Mouse (Mus musculus): ENCODE results near the gene Leng8.

Gene Leng8

DNA sequence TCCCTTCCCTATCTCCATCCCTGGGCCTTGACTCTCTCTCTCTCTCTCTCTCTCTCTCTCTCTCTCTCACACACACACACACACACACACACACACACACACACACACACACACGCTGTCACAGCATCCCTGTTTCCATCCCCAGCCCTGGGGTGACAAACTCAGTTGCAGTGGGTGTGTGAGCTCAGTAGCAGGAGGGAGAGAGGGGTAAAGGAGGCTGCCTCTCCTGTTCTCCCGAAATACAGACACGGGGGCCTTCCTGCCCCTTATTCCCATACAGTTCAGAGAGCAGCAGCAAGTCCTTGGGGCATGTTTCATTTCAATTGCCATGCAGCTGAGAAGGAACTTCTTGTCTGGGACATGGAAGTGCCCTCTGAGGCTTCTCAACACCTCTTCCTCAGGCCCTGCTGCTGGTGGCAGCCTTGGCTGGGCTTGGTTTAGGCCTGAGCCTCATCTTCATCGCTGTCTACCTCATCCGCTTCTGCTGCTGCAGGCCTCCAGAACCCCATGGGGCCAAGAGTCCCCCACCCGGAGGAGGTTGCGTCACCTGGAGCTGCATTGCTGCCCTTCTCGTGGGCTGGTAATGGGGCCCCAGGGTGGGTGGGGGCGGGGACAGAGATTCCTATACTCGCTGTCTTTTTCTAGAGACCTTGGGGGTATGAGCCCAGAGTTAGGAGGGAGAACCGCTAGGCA is 14.6 kb upstream of the Leng8 start:
- no peak for TF ChIP-seq GATA4 (IDR thresholded peaks at IDR 0.05; ENCODE audit: insufficient replicate concordance, low read length)

DNA sequence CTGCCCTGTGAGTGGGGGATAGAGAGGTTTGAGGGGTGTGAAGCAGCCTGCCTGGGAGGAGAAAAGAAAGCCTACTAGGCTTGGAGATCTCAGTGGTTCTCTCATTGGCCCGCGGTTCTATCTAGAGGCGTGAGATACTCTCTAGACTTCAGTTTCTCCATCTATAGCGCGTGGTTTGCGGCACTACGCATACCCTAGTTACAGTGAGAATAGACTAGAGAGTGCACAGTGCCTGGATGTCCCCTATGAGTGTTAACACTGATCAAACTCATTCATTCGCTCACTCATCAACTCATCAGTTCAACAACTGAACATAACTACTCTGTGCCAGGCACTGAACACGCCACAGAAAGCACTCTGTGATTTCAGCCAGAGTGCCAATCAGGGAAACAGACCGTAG is 14.1 kb upstream of the Leng8 start:
- TF ChIP-seq GATA4 (IDR thresholded peaks at IDR 0.05; ENCODE audit: insufficient replicate concordance, low read length): no peak

DNA sequence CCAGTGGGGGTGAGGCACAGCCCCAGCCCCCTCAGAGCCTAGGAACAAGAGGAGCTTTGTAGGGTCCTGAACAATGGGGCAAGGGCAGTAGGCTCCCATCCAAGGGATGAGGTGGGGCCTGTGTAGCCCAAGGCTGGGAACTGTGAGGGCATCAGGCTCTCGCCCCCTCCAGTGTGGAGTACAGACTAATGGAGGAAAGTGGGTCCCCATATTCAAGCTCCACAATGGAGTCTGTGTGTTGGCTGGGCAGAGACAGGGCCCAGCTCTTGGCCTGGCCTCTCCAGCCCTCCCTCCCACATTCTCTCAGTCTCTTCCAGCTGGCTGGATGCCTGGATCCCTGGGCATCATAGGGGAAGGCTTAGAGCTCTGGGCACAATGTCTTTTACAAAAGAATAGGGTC is 13.1 kb upstream of the Leng8 start:
- TF ChIP-seq GATA4 (IDR thresholded peaks at IDR 0.05; ENCODE audit: insufficient replicate concordance, low read length): no peak

DNA sequence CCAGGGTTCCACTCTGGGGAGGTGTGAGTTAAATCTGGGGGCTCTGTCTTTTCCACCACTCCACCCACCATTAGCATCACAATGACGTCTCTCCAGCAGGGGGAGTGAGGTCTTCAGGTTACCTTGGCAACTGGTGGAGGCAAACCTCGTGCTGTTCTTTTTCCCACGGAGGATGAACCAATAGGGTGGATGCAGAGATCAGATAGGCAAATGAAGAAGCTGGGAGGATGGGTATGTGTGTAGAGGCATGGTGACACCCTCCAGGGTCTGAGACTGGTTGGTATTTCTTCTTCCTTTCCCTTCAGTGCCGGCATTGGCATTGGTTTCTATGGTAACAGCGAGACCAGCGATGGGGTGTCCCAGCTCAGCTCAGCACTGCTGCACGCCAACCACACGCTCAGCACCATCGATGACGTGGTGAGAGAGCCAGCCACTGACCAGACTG is 12.5 kb upstream of the Leng8 start:
- TF ChIP-seq GATA4 (IDR thresholded peaks at IDR 0.05; ENCODE audit: insufficient replicate concordance, low read length): no peak

DNA sequence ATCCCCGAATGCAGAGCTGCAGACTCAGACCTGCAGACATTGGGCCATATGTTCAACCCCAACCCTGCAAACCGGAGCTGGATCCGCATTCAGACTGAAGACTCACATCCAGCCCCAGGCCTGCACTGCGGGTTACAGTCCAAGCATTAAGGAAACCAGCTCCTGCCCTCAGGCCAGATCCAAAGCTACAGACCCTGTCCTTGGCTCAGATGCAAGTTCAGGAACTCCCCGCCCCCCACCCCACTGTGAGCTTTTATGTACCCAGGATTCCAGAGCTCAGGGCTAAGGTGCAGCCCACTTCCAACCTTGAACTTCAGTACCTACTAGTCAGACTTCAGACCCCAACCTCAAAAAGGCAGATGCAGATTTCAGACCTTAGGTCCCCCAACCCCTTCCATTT is 12.0 kb upstream of the Leng8 start:
- no peak for TF ChIP-seq GATA4 (IDR thresholded peaks at IDR 0.05; ENCODE audit: insufficient replicate concordance, low read length)

DNA sequence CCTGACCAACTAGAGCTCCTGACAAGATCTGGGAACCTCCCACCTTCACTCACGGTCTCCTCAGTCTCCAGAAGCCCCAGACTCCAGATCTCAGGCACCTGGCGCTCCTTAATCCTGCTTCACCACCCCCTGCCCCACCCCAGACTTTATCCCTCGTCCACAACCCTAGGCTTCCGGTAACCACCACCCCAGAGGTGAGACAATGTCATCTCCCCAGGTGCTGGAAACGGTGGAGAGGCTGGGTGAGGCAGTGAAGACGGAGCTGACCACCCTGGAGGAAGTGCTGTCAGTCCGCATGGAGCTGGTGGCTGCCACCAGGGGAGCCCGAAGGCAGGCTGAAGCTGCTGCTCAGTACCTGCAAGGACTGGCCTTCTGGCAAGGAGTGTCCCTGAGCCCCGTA is 11.5 kb upstream of the Leng8 start:
- no peak for TF ChIP-seq GATA4 (IDR thresholded peaks at IDR 0.05; ENCODE audit: insufficient replicate concordance, low read length)

DNA sequence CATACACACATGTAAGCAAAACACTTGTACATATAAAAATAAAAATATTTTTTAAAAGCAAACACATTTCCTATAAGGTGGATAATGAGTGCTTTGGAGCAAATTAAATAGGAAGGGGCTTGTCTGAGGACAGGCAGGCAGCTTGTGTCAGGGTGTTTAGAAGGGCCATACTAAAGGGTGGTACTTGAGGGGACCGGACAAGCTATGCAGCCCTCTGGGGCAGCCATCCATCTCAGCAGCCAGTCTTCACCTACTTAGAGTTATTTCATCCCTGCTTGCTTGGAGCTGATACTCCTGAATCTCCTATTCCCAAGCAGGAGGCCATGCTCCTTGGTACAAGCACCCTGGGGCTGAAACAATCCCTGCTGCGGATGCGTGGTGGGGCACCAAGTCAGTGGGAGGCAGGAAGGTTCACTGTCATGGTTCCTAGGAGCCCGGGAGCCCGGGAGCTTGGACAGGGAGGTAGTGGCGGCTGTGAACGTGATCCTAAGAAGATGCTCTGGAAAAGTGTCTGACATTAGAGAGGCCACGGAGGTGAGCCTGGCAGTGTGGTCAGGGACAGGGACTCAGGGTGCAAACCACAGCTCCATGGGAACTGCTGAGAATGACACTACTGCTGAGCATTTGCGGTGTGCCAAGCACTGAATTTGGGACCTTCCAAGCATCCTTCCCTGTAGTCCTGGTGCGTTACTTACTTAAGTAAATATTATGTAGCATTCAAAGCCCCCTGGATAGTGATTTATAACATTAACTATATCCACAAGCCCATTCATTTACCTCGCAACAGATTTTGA is 9.7 kb upstream of the Leng8 start:
- no peak for TF ChIP-seq GATA4 (IDR thresholded peaks at IDR 0.05; ENCODE audit: insufficient replicate concordance, low read length)

DNA sequence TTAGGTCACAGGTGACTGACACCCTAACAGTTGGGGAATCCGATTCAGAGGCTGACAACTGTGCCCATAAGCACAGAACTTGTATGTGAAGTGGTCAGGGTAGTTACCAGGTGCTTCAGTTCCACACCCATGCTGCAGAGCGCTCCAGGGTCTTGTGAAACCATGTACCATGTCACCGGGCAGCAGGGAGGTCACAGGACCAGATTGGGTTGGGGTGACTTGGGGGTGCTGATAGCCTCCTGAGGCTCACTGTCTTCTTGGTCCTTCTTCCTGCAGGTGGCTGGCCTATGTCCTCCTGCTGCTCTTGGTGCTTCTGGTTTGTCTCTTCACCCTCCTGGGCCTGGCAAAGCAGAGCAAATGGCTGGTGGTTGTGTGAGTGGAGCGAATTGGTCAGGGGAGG is 8.9 kb upstream of the Leng8 start:
- TF ChIP-seq GATA4 (IDR thresholded peaks at IDR 0.05; ENCODE audit: insufficient replicate concordance, low read length): no peak

DNA sequence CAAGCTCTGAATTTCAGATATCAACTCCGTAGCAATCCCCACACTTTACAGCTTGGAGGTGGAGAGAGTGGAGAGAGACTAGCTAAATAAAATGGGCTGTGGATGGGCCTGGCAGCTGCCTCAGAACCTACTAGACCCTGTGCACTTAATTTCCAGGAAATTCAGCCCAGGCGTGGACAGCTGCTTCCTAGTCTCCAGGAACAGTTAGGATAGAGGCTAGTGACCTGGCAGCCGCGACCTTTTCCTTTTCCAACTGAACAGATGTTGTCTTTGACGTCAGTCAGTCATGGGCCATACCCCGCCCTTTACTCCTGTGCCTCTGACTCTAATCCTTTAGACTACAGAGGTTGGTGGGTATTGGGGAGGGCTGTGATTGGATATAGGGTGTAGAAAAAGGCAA is 8.0 kb upstream of the Leng8 start:
- TF ChIP-seq GATA4 (IDR thresholded peaks at IDR 0.05; ENCODE audit: insufficient replicate concordance, low read length): no peak

DNA sequence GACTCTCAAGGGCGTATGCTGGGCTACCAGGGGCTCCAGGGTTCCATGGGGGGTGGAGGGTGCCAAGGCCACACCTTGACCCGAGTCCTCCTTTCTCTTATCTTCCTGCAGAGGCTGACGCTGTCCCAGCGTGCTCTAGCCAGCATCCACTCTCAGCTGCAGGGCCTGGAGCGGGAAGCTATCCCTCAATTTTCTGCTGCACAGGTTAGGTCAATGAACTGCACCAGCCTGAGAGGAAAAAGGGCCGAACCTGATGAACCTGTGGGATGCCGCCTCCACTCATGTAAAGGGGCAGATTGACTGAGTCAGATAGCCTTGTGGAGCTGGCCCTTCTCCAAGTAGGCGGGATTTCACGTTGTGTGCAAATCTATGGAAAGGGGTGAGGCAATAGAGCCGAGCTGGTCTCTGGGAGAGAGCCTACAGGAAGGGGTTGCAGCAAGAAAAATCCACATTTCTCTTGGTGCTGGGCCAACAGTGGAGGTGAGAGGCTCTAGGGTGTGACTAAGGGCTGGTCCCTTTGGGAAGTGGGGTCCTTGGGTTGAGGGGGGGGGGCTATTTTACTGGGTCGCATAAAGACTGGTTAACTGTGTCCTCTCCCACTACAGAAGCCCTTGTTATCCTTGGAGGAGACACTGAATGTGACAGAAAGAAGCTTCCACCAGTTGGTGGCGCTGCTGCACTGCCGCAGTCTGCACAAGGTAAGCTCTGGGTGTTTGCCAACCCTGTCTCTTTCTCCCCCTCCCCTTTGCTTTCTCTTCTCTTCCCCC is 6.0 kb upstream of the Leng8 start:
- TF ChIP-seq GATA4 (IDR thresholded peaks at IDR 0.05; ENCODE audit: insufficient replicate concordance, low read length): no peak

DNA sequence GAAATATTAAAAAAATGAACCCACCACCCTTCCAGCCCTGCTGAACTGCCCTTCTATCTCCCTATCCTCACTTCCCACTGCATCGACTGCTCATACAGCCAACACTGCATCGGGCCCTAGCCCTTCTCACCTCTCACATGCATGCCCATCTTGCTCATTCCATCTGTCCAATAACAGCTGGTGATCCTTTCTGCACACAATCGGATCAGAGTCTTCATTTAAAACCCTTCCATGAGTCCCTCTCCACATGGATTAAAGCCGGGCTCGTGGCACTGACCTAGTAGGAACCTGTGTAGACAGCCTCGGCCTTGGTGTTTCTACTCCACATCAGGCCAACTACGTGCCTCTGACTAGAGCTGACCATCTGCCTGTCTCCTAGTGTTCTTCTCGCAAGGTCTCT is 4.9 kb upstream of the Leng8 start:
- no peak for TF ChIP-seq GATA4 (IDR thresholded peaks at IDR 0.05; ENCODE audit: insufficient replicate concordance, low read length)

DNA sequence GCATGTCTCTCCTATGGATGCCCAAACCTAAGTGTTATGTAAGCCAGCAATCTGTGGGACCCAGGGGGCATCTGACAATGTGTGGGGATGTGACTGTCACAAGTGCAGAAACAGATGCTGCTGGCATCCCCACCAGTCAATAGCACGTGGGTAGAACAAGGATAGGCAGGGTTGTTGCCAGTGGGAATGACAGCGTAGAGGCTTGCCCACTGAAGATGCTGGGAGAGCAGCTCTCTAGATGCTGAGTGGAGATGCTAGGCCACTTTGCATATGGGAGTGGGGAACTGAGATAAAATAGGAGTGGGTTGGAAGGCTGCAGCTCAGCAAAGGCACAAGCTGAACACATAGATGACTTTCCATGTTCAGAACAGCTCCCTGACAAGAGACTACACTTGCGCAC is 4.3 kb upstream of the Leng8 start:
- TF ChIP-seq GATA4 (IDR thresholded peaks at IDR 0.05; ENCODE audit: insufficient replicate concordance, low read length): no peak

DNA sequence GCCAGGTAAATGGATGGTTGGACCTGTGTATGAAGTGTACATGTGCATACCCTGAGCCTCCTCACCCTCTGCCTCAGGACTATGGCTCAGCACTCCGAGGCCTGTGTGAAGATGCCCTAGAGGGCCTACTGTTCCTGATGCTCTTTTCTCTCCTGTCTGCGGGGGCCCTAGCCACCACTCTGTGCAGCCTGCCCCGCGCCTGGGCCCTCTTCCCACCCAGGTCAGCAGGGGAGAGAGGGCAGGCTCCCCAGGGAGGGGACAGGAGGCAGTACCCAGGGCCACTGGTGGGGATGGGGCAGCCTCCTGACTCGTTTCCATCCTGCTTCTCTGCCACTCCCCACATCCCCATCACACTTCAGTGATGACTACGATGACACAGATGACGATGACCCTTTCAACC is 3.8 kb upstream of the Leng8 start:
- no peak for TF ChIP-seq GATA4 (IDR thresholded peaks at IDR 0.05; ENCODE audit: insufficient replicate concordance, low read length)

DNA sequence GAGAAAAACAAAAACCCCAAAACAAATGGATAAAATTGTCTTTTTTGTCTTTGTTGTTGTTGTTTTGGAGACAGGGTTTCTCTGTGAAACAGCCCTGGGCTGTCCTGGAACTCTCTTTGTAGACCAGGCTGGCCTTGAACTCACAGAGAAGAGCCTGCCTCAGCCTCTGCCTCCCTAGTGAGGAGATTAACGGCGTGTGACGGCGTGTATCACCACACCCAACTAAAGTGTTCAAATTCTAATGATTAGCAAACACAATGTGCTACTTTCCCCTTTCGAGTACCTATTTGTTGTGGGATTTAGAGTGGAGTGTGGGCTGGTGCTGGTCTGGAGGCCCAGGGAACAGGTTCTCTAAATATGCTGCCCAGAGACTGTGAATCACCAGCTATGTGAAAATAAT is 1.9 kb upstream of the Leng8 start:
- no peak for TF ChIP-seq GATA4 (IDR thresholded peaks at IDR 0.05; ENCODE audit: insufficient replicate concordance, low read length)

DNA sequence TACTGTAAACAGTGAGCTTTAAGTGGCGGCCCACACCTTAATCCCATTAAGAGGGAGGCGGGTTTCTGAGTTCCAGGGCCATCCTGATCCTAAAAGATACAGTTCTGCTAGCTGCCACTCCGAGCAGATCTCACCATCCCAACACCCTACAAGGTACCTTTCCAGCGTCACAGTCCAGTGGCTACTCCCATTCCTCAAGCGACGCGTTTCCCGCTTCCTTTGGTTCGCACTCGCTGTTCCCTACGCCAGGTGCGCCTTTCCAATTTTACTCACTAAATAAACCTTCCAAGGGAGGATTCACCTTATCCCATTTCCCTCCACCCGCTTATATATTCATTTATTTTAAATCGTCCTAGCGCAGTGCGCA is 452 bp upstream of the Leng8 start:
- TF ChIP-seq GATA4 (IDR thresholded peaks at IDR 0.05; ENCODE audit: insufficient replicate concordance, low read length): no peak

DNA sequence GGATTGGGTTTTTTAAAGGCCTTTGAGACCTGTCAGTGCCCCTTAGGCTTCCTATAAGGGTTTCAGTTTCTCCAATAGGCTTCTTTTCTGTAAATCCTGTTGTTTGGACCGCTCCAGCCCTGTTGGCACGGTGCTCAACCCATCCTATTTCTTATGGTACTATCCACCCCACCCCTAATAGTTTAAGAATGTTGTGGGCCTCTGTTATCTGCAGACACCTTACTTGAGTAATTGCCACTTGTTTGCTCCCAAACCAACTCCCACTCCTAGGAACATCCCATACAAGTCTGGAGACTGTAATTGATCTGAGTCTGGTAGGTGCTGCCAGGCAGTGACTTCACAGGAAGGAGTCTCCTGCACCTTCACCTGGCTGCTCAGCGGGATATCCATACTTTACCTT is 907 bp downstream of the Leng8 start:
- no peak for TF ChIP-seq GATA4 (IDR thresholded peaks at IDR 0.05; ENCODE audit: insufficient replicate concordance, low read length)

Measured in liver, adult (tissue).